Comparison of ENCODE assay signal across 30 mouse cellular contexts in genomic region chr4:141207081-141207480, GRCm38 (mm10). TPM values are rescaled to one million over a fixed set of nuclear protein-coding genes. Genes with fewer than 3 reads are reported as not detected.
DNase-seq lines count a peak whose midpoint lies in the region; ATAC-seq and TF ChIP-seq lines count a peak whose summit lies in the region.
"Had no signal": no experiment of that assay in that cellular context is flagged by ENCODE, and none has a peak within 500 bp of the region (broad histone marks: within the 10 kb centered on the region; RNA-seq: fewer than 3 reads in every experiment).

No protein-coding gene starts in this region.

- no peak overlapping the region for H3K4me3 ChIP-seq in liver, postnatal 0 days (ENCODE audit: low read depth, low read length)
- H3K4me3 ChIP-seq in liver, embryonic 11.5 days (ENCODE audit: low read depth, low read length) = no peak overlapping the region
- H3K4me3 ChIP-seq: heart, adult 2 months; heart, embryonic 13.5 days; layer of hippocampus, adult 2 months; left cerebral cortex, adult 2 months; limb, embryonic 12.5 days; liver, embryonic 13.5 days; neural tube, embryonic 15.5 days had no signal

- H3K9me3 ChIP-seq in liver, postnatal 0 days (ENCODE audit: low read length) = no peaks in the 10 kb centered on the region
- no peaks in the 10 kb centered on the region for H3K9me3 ChIP-seq in liver, embryonic 11.5 days (ENCODE audit: control insufficient read depth, low read length)
- H3K9me3 ChIP-seq: G1E; heart, embryonic 13.5 days; limb, embryonic 12.5 days; liver, embryonic 13.5 days; neural tube, embryonic 15.5 days had no signal

- peak; percentile 55 for ATAC-seq in liver, postnatal 0 days
- ATAC-seq in liver, embryonic 11.5 days (replicated peaks; ENCODE audit: low FRiP score) = no peak
- ATAC-seq: forebrain, embryonic 14.5 days; intestine, embryonic 16.5 days had no signal

- intact Hi-C loops in gastrocnemius, postnatal 14 days (cut with DNase I; ENCODE audit: low total_unique reads) = loop anchor here (10.0 kb wide), 1 partner anchor 158 kb away; the partner anchor contains the start of gene Fam131c

- 77% methylated on average over 5 of the region's 5 CpGs for WGBS in liver, postnatal 0 days (ENCODE audit: insufficient replicate concordance)
- WGBS in liver, embryonic 11.5 days = 84% methylated on average over 5 of the region's 5 CpGs

- H3K4me1 ChIP-seq in liver, postnatal 0 days (ENCODE audit: insufficient read depth) = 0 out of 2 replicates have a peak, but pooled peaks cover 4% of the 10 kb centered on the region
- H3K4me1 ChIP-seq in liver, embryonic 11.5 days (replicated peaks; ENCODE audit: control insufficient read depth, insufficient read depth, low read length) = no peaks in the 10 kb centered on the region
- H3K4me1 ChIP-seq: limb, embryonic 12.5 days had no signal

- TF ChIP-seq CTCF in liver, postnatal 0 days (IDR thresholded peaks at IDR 0.05; ENCODE audit: low read depth) = no peak

- DNase-seq in gastrocnemius, postnatal 14 days = peak; percentile 0
- DNase-seq in gastrocnemius, postnatal 10 days = no peak
- DNase-seq in kidney, adult 18-20 months = peak; percentile 43
- DNase-seq in kidney, postnatal 14 days = no peak
- no peak for DNase-seq in liver, postnatal 0 days
- no peak for DNase-seq in liver, embryonic 11.5 days (ENCODE audit: low spot score)
- no peak for DNase-seq in urinary bladder, postnatal 14 days (ENCODE audit: low spot score)
- DNase-seq: adrenal gland, adult 8-10 months; cerebellum, adult 2 months; cerebellum, postnatal 25 days; gastrocnemius, postnatal 36 days; heart, adult 2 months; heart, postnatal 10 days; liver, embryonic 13.5 days; lung, adult 2 months; lung, postnatal 10 days; midbrain, embryonic 14.5 days; retina, postnatal 1 day; right cerebral cortex, postnatal 14 days had no signal

- no peak overlapping the region for H3K4me2 ChIP-seq in liver, postnatal 0 days (ENCODE audit: low read depth, low read length)
- no peak overlapping the region for H3K4me2 ChIP-seq in liver, embryonic 11.5 days
- H3K4me2 ChIP-seq: heart, embryonic 13.5 days; hindbrain, embryonic 14.5 days; limb, embryonic 12.5 days; liver, embryonic 13.5 days; neural tube, embryonic 15.5 days had no signal

- TF ChIP-seq EP300 in liver, postnatal 0 days (IDR thresholded peaks at IDR 0.05; ENCODE audit: low read depth) = no peak

- H3K9ac ChIP-seq in liver, postnatal 0 days (replicated peaks) = no peak overlapping the region
- no peak overlapping the region for H3K9ac ChIP-seq in liver, embryonic 11.5 days (ENCODE audit: low read depth, low read length)
- H3K9ac ChIP-seq: heart, embryonic 13.5 days; hindbrain, embryonic 14.5 days; limb, embryonic 12.5 days; liver, embryonic 13.5 days; neural tube, embryonic 15.5 days had no signal

- peaks cover 13% of the 10 kb centered on the region; the same call in 1 of the 2 replicates for H3K36me3 ChIP-seq in liver, postnatal 0 days (replicated peaks; ENCODE audit: insufficient read depth, low read length)
- peaks cover 5% of the 10 kb centered on the region; the same call in 1 of the 2 replicates for H3K36me3 ChIP-seq in liver, embryonic 11.5 days (ENCODE audit: control insufficient read depth, insufficient read depth, low read length)

- H3K27me3 ChIP-seq in liver, postnatal 0 days (ENCODE audit: insufficient read depth, low read length) = no peaks in the 10 kb centered on the region
- H3K27me3 ChIP-seq in liver, embryonic 11.5 days (replicated peaks; ENCODE audit: control insufficient read depth, insufficient read depth, low read length) = no peaks in the 10 kb centered on the region
- H3K27me3 ChIP-seq: heart, embryonic 13.5 days; limb, embryonic 12.5 days; liver, embryonic 13.5 days; neural tube, embryonic 15.5 days had no signal

- H3K27ac ChIP-seq in liver, postnatal 0 days (ENCODE audit: low read depth) = no peak overlapping the region
- H3K27ac ChIP-seq in liver, embryonic 11.5 days (ENCODE audit: low read depth, low read length) = no peak overlapping the region
- H3K27ac ChIP-seq: heart, adult 2 months; heart, embryonic 13.5 days; hindbrain, embryonic 14.5 days; layer of hippocampus, adult 2 months; left cerebral cortex, adult 2 months; limb, embryonic 12.5 days; liver, embryonic 13.5 days; neural tube, embryonic 15.5 days had no signal

RNA-seq across cellular contexts. Expression of gene Rsg1, which starts 6.7 kb away (rescaled TPM):
- total RNA-seq in gastrocnemius, postnatal 14 days (2021) = under 1 TPM; 0.21 to 0.38 TPM
- under 1 TPM; 0.70 to 0.89 TPM for total RNA-seq in gastrocnemius, postnatal 10 days (2021)
- polyA plus RNA-seq in liver, postnatal 0 days (2015; fragmentation: Nextera tagmentation; extraction: Ambion mirVana) = 0.43 and 0.79 TPM in 2 replicates
- 4.5 and 4.6 TPM in 2 replicates for polyA plus RNA-seq in liver, embryonic 11.5 days (2014; fragmentation: Nextera tagmentation; extraction: Ambion mirVana)
- total RNA-seq: gastrocnemius, postnatal 36 days had no signal

RNA-seq across cellular contexts. Expression of gene Arhgef19, which starts 32.2 kb away (rescaled TPM):
- 1 to 10 TPM; 1.3 to 1.4 TPM for total RNA-seq in gastrocnemius, postnatal 14 days (2021)
- 1 to 10 TPM; 2.6 to 3.2 TPM for total RNA-seq in gastrocnemius, postnatal 10 days (2021)
- polyA plus RNA-seq in liver, postnatal 0 days (2015; fragmentation: Nextera tagmentation; extraction: Ambion mirVana) = 3.0 and 4.2 TPM in 2 replicates
- 2.3 and 2.5 TPM in 2 replicates for polyA plus RNA-seq in liver, embryonic 11.5 days (2014; fragmentation: Nextera tagmentation; extraction: Ambion mirVana)
- total RNA-seq: G1E; hematopoietic stem cell, adult 5-6 weeks; monocyte, adult 5-6 weeks had no signal
- polyA plus RNA-seq: G1E had no signal

RNA-seq across cellular contexts. Expression of gene Fbxo42, which starts 59.4 kb away (rescaled TPM):
- total RNA-seq in gastrocnemius, postnatal 14 days (2021) = 10 to 100 TPM in 1 of 2 experiments, 1 to 10 TPM in 1; 9.1 to 10.8 TPM
- 10 to 100 TPM; 10.0 to 11.4 TPM for total RNA-seq in gastrocnemius, postnatal 10 days (2021)
- 11.2 and 11.7 TPM in 2 replicates for polyA plus RNA-seq in liver, postnatal 0 days (2015; fragmentation: Nextera tagmentation; extraction: Ambion mirVana)
- 26.0 and 28.7 TPM in 2 replicates for polyA plus RNA-seq in liver, embryonic 11.5 days (2014; fragmentation: Nextera tagmentation; extraction: Ambion mirVana)

Comparison
In these comparisons a context has a peak if more than half of its experiments do, and no peak if none do; other contexts are left out.
1. DNase-seq: peak in gastrocnemius, postnatal 14 days (single experiment) and kidney, adult 18-20 months (single experiment); none in gastrocnemius, postnatal 10 days (single experiment), kidney, postnatal 14 days (single experiment), liver, postnatal 0 days (single experiment), liver, embryonic 11.5 days (single experiment) and urinary bladder, postnatal 14 days (single experiment).